Mouse (Mus musculus) stomach, embryonic 16.5 days (tissue): ENCODE data around the gene Olfm4. TPM values are rescaled to one million over a fixed set of nuclear protein-coding genes. Genes with fewer than 3 reads are reported as not detected.
A peak's percentile ranks its signal among the peaks of the same experiment; 100 is the strongest.

Experiments used
- ATAC-seq: fragments of 200-750 bp; cut with Nextera tagmentation; 2 replicates; pipeline ENCODE4 v1.8.0; 2017; ENCODE audit warnings: moderate number of reproducible peaks, moderate TSS enrichment; ENCODE audit not compliant: insufficient read depth, low FRiP score
- H3K27ac ChIP-seq: fragments of 300-500 bp; sonication (generic); 2 replicates; pipeline ENCODE4 v1.5.1; 2014; ENCODE audit warnings: low read length
- H3K27me3 ChIP-seq: fragments of 300-500 bp; sonication (generic); 2 replicates; pipeline ENCODE4 v1.6.1; 2014; ENCODE audit warnings: low read length, control low read depth, mixed read lengths; ENCODE audit not compliant: control insufficient read depth, insufficient read depth
- H3K36me3 ChIP-seq: fragments of 300-500 bp; sonication (generic); 2 replicates; pipeline ENCODE4 v1.6.1; 2014; ENCODE audit warnings: low read length; ENCODE audit not compliant: control insufficient read depth, insufficient read depth
- H3K4me1 ChIP-seq: fragments of 300-500 bp; sonication (generic); 2 replicates; pipeline ENCODE4 v1.6.1; 2014; ENCODE audit warnings: low read length, control low read depth, mixed read lengths; ENCODE audit not compliant: control insufficient read depth, insufficient read depth
- H3K4me2 ChIP-seq: fragments of 300-500 bp; sonication (generic); 2 replicates; pipeline ENCODE4 v1.6.1; 2014; ENCODE audit warnings: low read depth, low read length, mixed read lengths
- H3K4me3 ChIP-seq: fragments of 300-500 bp; sonication (generic); replicated peaks from 2 replicates; pipeline ENCODE4 v1.5.1; 2014; ENCODE audit warnings: mild to moderate bottlenecking, low read length
- H3K9ac ChIP-seq: fragments of 300-500 bp; sonication (generic); 2 replicates; pipeline ENCODE4 v1.6.1; 2014; ENCODE audit warnings: low read length
- H3K9me3 ChIP-seq: fragments of 300-500 bp; sonication (generic); replicated peaks from 2 replicates; pipeline ENCODE4 v1.6.1; 2016; ENCODE audit warnings: low read length, control low read depth; ENCODE audit not compliant: control insufficient read depth
- WGBS: fragments of 180-500 bp; shearing (Covaris S2); extraction: QIAGEN DNeasy Blood & Tissue Kit; methylation state at CpG from one replicate; pipeline ENCODE4 v1.1.7; 2014; 5-methylcytosine and 5-hydroxymethylcytosine counted together
- polyA plus RNA-seq: library from polyadenylated mRNA; unstranded; fragments of >200 nt; fragmentation: Nextera tagmentation; extraction: Ambion mirVana; gene quantifications from 2 replicates; pipeline ENCODE4 v1.2.1, GENCODE M21; 2015

Olfm4 gene
- polyA plus RNA-seq, 1 experiment from 2014 or later: 24.9 TPM

- H3K36me3 ChIP-seq: no peaks in the 10 kb centered on the region
- H3K4me1 ChIP-seq: no peaks in the 10 kb centered on the region; the same call in 1 of the 2 replicates
- H3K9me3 ChIP-seq: no peaks in the 10 kb centered on the region
- H3K4me3 ChIP-seq: no peak overlapping the region
- H3K9ac ChIP-seq: no peak overlapping the region
- no peak overlapping the region for H3K27ac ChIP-seq
- H3K4me2 ChIP-seq: no peak overlapping the region
- ATAC-seq: no peak
- WGBS: 78% methylated on average over 3 of the region's 3 CpGs
- no peaks in the 10 kb centered on the region for H3K27me3 ChIP-seq
Observed at GRCm38 (mm10) chr14:80007686-80008085, 23.8 kb downstream of the Olfm4 start.

- ATAC-seq: no peak
- no peaks in the 10 kb centered on the region for H3K27me3 ChIP-seq
- H3K9me3 ChIP-seq: no peaks in the 10 kb centered on the region
- no peaks in the 10 kb centered on the region for H3K36me3 ChIP-seq
- H3K27ac ChIP-seq: no peak overlapping the region
- no peak overlapping the region for H3K4me3 ChIP-seq
- H3K4me1 ChIP-seq: peaks cover 4% of the 10 kb centered on the region
- 76% methylated on average over 3 of the region's 3 CpGs for WGBS
- H3K9ac ChIP-seq: no peak overlapping the region
- no peak overlapping the region for H3K4me2 ChIP-seq
Observed at GRCm38 (mm10) chr14:80010426-80010825, 26.5 kb downstream of the Olfm4 start.

GRCm38 (mm10) chr14:80014966-80015365 is 31.1 kb downstream of the Olfm4 start:
- H3K27me3 ChIP-seq: no peaks in the 10 kb centered on the region
- 46% methylated on average over 6 of the region's 6 CpGs for WGBS
- H3K27ac ChIP-seq: no peak overlapping the region
- no peak for ATAC-seq
- H3K36me3 ChIP-seq: no peaks in the 10 kb centered on the region
- peaks cover 15% of the 10 kb centered on the region; the same call in 1 of the 2 replicates for H3K4me1 ChIP-seq
- H3K9ac ChIP-seq: no peak overlapping the region
- H3K9me3 ChIP-seq: no peaks in the 10 kb centered on the region
- H3K4me2 ChIP-seq: no peak overlapping the region
- no peak overlapping the region for H3K4me3 ChIP-seq

GRCm38 (mm10) chr14:80016112-80016511 is 32.2 kb downstream of the Olfm4 start:
- Histone ChIP-seq H3K4me2 (no peak overlapping the region), H3K4me1 (peaks cover 15% of the 10 kb centered on the region; the same call in 1 of the 2 replicates), H3K36me3 (no peaks in the 10 kb centered on the region), H3K9me3 (no peaks in the 10 kb centered on the region), H3K27ac (peak overlapping the region; percentile 70), H3K4me3 (no peak overlapping the region), H3K27me3 (no peaks in the 10 kb centered on the region), H3K9ac (no peak overlapping the region)
- ATAC-seq: peak; percentile 71; the same call in 1 of the 2 replicates

GRCm38 (mm10) chr14:80026078-80026477 is 42.2 kb downstream of the Olfm4 start:
- no peak for ATAC-seq
- H3K27ac ChIP-seq: no peak overlapping the region
- no peak overlapping the region for H3K4me2 ChIP-seq
- WGBS: 52% methylated on average over 6 of the region's 6 CpGs
- no peaks in the 10 kb centered on the region for H3K27me3 ChIP-seq
- no peak overlapping the region for H3K9ac ChIP-seq
- no peak overlapping the region for H3K4me3 ChIP-seq
- no peaks in the 10 kb centered on the region for H3K36me3 ChIP-seq
- H3K4me1 ChIP-seq: no peaks in the 10 kb centered on the region
- no peaks in the 10 kb centered on the region for H3K9me3 ChIP-seq

GRCm38 (mm10) chr14:80029297-80030001 is 45.6 kb downstream of the Olfm4 start:
- H3K36me3 ChIP-seq: no peaks in the 10 kb centered on the region
- ATAC-seq: no peak
- H3K4me2 ChIP-seq: no peak overlapping the region
- H3K27me3 ChIP-seq: no peaks in the 10 kb centered on the region
- no peak overlapping the region for H3K27ac ChIP-seq
- H3K4me3 ChIP-seq: no peak overlapping the region
- no peaks in the 10 kb centered on the region for H3K4me1 ChIP-seq
- 56% methylated on average over 3 of the region's 3 CpGs for WGBS
- H3K9ac ChIP-seq: no peak overlapping the region
- H3K9me3 ChIP-seq: no peaks in the 10 kb centered on the region

GRCm38 (mm10) chr14:80039645-80040272 is 55.9 kb downstream of the Olfm4 start:
- no peak overlapping the region for H3K9ac ChIP-seq
- no peak overlapping the region for H3K4me3 ChIP-seq
- H3K4me2 ChIP-seq: no peak overlapping the region
- WGBS: 54% methylated on average over 4 of the region's 4 CpGs
- H3K27ac ChIP-seq: no peak overlapping the region
- ATAC-seq: 0 out of 2 replicates have a peak, but pooled peaks have one; percentile 25
- H3K9me3 ChIP-seq: no peaks in the 10 kb centered on the region
- H3K27me3 ChIP-seq: no peaks in the 10 kb centered on the region
- peaks cover 4% of the 10 kb centered on the region; the same call in 1 of the 2 replicates for H3K4me1 ChIP-seq
- no peaks in the 10 kb centered on the region for H3K36me3 ChIP-seq

- H3K9me3 ChIP-seq: no peaks in the 10 kb centered on the region
- ATAC-seq: no peak; the same call in 1 of the 2 replicates
- 75% methylated on average over 6 of the region's 6 CpGs for WGBS
- peaks cover 9% of the 10 kb centered on the region; the same call in 1 of the 2 replicates for H3K4me1 ChIP-seq
- no peaks in the 10 kb centered on the region for H3K27me3 ChIP-seq
- H3K36me3 ChIP-seq: no peaks in the 10 kb centered on the region
- no peak overlapping the region for H3K27ac ChIP-seq
- H3K4me2 ChIP-seq: no peak overlapping the region
- no peak overlapping the region for H3K4me3 ChIP-seq
- H3K9ac ChIP-seq: no peak overlapping the region
Observed at GRCm38 (mm10) chr14:80046104-80046734, 62.3 kb downstream of the Olfm4 start.
